Mouse (Mus musculus): ENCODE measurements at regions not wholly inside any gene's neighbourhood (a gene's known extent, or its start where the extent isn't known, plus 50 kb on each side); places are given as distances from the start of the nearest gene placed in this dataset.

DNA sequence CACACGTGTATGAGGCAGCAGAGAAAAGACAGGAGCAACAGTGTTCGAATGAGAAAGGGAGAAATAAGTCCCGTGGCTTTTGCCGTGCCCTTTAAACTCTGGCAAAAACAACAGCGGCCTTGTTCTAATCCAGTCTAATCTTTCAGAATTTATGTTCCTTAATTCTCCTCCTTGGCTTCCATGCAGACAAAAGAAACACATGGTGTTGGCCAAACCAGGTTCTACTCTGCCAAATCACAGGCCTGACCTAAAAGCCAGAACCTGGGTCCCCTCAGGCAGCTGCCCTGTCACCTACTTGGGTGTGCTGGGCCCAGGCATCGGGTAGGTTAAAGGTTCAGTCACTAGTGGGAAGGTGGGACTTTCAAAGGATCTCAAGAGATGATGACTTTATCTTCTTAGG lies 580.2 kb upstream of the Gm10131 start:
- TF ChIP-seq POLR2A (IDR thresholded peaks at IDR 0.05; ENCODE audit: borderline replicate concordance, insufficient read depth, low read length) (no peak), CTCF (IDR thresholded peaks at IDR 0.05; ENCODE audit: borderline replicate concordance, insufficient read depth, low read depth, low read length) (no peak)
